Mouse (Mus musculus) heart, postnatal 0 days (tissue): ENCODE results near the gene Nr0b2. TPM values are rescaled to one million over a fixed set of nuclear protein-coding genes. Genes with fewer than 3 reads are reported as not detected.

ENCODE experiments used
- ATAC-seq: fragments of 200-750 bp; cut with Nextera tagmentation; 2 replicates; pipeline ENCODE4 v1.8.0; 2017; ENCODE audit warnings: low read depth, moderate number of reproducible peaks, moderate library complexity; ENCODE audit not compliant: insufficient read depth
- DNase-seq: peaks from one replicate; pipeline ENCODE4 v3.0.0-alpha.2; 2016; ENCODE audit warnings: low spot score
- H3K27ac ChIP-seq: fragments of 300-500 bp; sonication (generic); 2 replicates; pipeline ENCODE4 v1.5.1; 2014; ENCODE audit warnings: low read depth, mild to moderate bottlenecking
- H3K27me3 ChIP-seq: fragments of 300-500 bp; sonication (generic); 2 replicates; pipeline ENCODE4 v1.6.1; 2014; ENCODE audit warnings: low read length, mixed read lengths; ENCODE audit not compliant: control insufficient read depth, insufficient read depth
- H3K36me3 ChIP-seq: fragments of 300-500 bp; sonication (generic); replicated peaks from 2 replicates; pipeline ENCODE4 v1.6.1; 2014; ENCODE audit warnings: low read length, mixed read lengths; ENCODE audit not compliant: control insufficient read depth, insufficient read depth
- H3K4me1 ChIP-seq: fragments of 300-500 bp; sonication (generic); 2 replicates; pipeline ENCODE4 v1.6.1; 2014; ENCODE audit warnings: antibody characterized with exemption; ENCODE audit not compliant: control insufficient read depth, insufficient read depth
- H3K4me2 ChIP-seq: fragments of 300-500 bp; sonication (generic); 2 replicates; pipeline ENCODE4 v1.6.1; 2014; ENCODE audit warnings: low read depth, mild to moderate bottlenecking, low read length, moderate library complexity
- H3K4me3 ChIP-seq: fragments of 300-500 bp; sonication (generic); 2 replicates; pipeline ENCODE4 v1.5.1; 2014; ENCODE audit warnings: low read depth, low read length
- H3K9ac ChIP-seq: fragments of 300-500 bp; sonication (generic); replicated peaks from 2 replicates; pipeline ENCODE4 v1.6.1; 2014; ENCODE audit warnings: low read depth, low read length, mixed read lengths
- H3K9me3 ChIP-seq: fragments of 300-500 bp; sonication (generic); replicated peaks from 2 replicates; pipeline ENCODE4 v1.6.1; 2016; ENCODE audit warnings: low read length; ENCODE audit not compliant: control insufficient read depth
- CTCF ChIP-seq: IDR thresholded peaks from 2 replicates; pipeline ENCODE4 v1.5.1; 2016; ENCODE audit warnings: antibody characterized with exemption, control low read depth, low read depth
- EP300 ChIP-seq: IDR thresholded peaks from 2 replicates; pipeline ENCODE4 v1.6.1; 2016; ENCODE audit warnings: antibody characterized with exemption, low read depth
- WGBS: fragments of 180-500 bp; shearing (Covaris S2); extraction: QIAGEN DNeasy Blood & Tissue Kit; methylation state at CpG from one replicate; pipeline ENCODE4 v1.1.7; 2014; 5-methylcytosine and 5-hydroxymethylcytosine counted together
- microRNA-seq: library from miRNA; unstranded; fragments of <30 nt; microRNA quantifications from one replicate; pipeline ENCODE4, GENCODE M21; 2016
- polyA plus RNA-seq: library from polyadenylated mRNA; unstranded; fragments of >200 nt; fragmentation: Nextera tagmentation; extraction: Ambion mirVana; gene quantifications from 2 replicates; pipeline ENCODE4 v1.2.1, GENCODE M21; 2015
- total RNA-seq: library from RNA; depleted of rRNA; stranded (reverse); fragments of >200 nt; gene quantifications from 2 replicates; pipeline ENCODE4 v1.2.3, GENCODE M21; 2014; ENCODE audit warnings: low replicate concordance; rRNA removed

The Nr0b2 gene
- total and polyA plus RNA-seq, 2 experiments from 2014 or later, result 32.2 to 36.4 TPM

GRCm38 (mm10) chr4:133601721-133602218 is 48.6 kb downstream of the Nr0b2 start, which contains the start of gene Sfn:
Sfn (minus strand) TSS chr4:133602168.
- no peak within 1 kb of the TSS for H3K27ac ChIP-seq
- H3K9me3 ChIP-seq, result no peaks in the 10 kb centered on the region
- ATAC-seq, result no peak
- peaks cover 9% of the 10 kb centered on the region for H3K4me1 ChIP-seq
- 5% methylated on average over 16 of the region's 16 CpGs for WGBS
- no peak within 1 kb of the TSS for H3K9ac ChIP-seq
- peaks cover 21% of the 10 kb centered on the region for H3K27me3 ChIP-seq
- TF ChIP-seq EP300 (no peak), CTCF (peak; percentile 22)
- DNase-seq, result no peak
- peaks cover 10% of the 10 kb centered on the region; the same call in 1 of the 2 replicates for H3K36me3 ChIP-seq
- peak within 1 kb of the TSS; percentile 49 for H3K4me2 ChIP-seq
- peak within 1 kb of the TSS; percentile 23 for H3K4me3 ChIP-seq

DNA sequence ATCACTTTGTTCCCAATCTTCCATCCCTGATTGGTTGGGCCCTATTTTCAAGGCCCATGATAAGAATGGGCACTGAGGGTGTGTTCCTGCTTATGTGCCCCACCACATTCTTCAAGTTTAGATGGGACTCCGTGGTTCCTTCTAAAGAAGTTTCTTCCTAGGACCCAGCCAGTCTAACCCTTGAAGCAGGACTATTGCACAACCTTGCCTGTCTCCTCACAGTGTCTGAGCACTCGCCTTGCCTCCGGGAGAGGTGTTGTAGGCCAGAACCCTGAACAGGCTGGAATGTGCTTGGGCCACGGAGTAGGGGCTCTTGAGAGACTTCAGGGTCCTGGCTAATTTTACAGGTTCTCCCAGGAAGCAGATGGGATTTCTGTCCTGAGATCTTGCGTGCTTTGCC is 49.9 kb downstream of the Nr0b2 start:
- TF ChIP-seq CTCF (no peak), EP300 (no peak)
- Histone ChIP-seq H3K4me2 (no peak overlapping the region), H3K4me1 (peaks cover 9% of the 10 kb centered on the region), H3K9ac (no peak overlapping the region), H3K4me3 (no peak overlapping the region), H3K27ac (no peak overlapping the region), H3K27me3 (peaks cover 21% of the 10 kb centered on the region), H3K36me3 (peaks cover 13% of the 10 kb centered on the region), H3K9me3 (no peaks in the 10 kb centered on the region)
- ATAC-seq (no peak), DNase-seq (no peak)
- 76% methylated on average over 5 of the region's 5 CpGs for WGBS

DNA sequence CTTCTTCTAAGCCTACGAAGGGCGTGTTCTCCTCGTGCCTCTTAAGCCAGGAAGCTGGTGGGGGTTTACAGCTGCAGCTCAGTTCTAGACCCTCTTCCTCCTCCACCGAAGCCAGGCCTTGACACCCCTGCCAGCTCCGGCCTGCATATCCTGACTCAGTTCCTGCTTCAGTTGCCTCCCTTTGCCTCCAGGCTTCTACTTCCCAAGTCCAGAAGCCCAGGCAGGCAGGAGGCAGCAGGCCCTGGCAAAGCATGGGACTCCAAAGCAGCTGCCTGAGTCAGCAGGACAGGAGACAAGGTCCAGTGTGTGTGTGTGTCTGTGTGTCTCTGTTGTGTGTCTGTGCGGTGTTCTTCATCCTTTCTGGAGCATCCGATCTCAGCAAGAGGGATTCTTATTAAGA is 51.0 kb downstream of the Nr0b2 start:
- no peak overlapping the region for H3K4me3 ChIP-seq
- H3K4me2 ChIP-seq, result no peak overlapping the region
- TF ChIP-seq EP300, result no peak
- TF ChIP-seq CTCF, result no peak
- peaks cover 9% of the 10 kb centered on the region for H3K4me1 ChIP-seq
- peaks cover 21% of the 10 kb centered on the region for H3K36me3 ChIP-seq
- 70% methylated on average over 7 of the region's 7 CpGs for WGBS
- H3K27ac ChIP-seq, result no peak overlapping the region
- no peaks in the 10 kb centered on the region for H3K9me3 ChIP-seq
- DNase-seq (no peak), ATAC-seq (no peak)
- H3K27me3 ChIP-seq, result peaks cover 18% of the 10 kb centered on the region
- H3K9ac ChIP-seq, result no peak overlapping the region

DNA sequence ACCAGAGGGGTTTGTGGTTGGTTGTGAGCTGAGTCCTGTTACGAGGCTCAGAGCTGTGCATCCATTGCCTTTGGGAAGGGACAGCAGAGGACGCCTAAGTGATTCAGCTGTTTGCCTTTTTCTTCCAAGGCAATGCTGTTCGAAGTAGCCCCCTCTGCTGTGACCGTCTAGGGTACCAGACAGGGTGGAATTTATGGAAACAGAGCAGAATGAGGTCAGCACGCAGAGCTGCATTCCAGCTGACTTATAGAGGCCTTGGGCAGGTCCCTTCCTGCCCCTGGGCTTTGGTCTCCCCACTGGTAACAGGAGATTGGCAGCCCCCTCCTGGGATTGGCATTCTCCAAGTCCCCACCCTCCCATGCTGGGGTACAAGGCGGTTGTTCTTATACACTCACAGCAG is 51.7 kb downstream of the Nr0b2 start:
- ATAC-seq (no peak), DNase-seq (no peak)
- TF ChIP-seq EP300 (no peak), CTCF (no peak)
- no peak overlapping the region for H3K27ac ChIP-seq
- peaks cover 9% of the 10 kb centered on the region for H3K4me1 ChIP-seq
- no peak overlapping the region for H3K4me2 ChIP-seq
- no peak overlapping the region for H3K9ac ChIP-seq
- H3K9me3 ChIP-seq, result no peaks in the 10 kb centered on the region
- no peak overlapping the region for H3K4me3 ChIP-seq
- 67% methylated on average over 6 of the region's 6 CpGs for WGBS
- H3K36me3 ChIP-seq, result peaks cover 21% of the 10 kb centered on the region
- H3K27me3 ChIP-seq, result peaks cover 17% of the 10 kb centered on the region

- Histone ChIP-seq H3K9ac (no peak overlapping the region), H3K36me3 (peaks cover 21% of the 10 kb centered on the region), H3K9me3 (no peaks in the 10 kb centered on the region), H3K27me3 (peaks cover 12% of the 10 kb centered on the region), H3K27ac (no peak overlapping the region), H3K4me2 (no peak overlapping the region), H3K4me1 (peaks cover 5% of the 10 kb centered on the region; the same call in 1 of the 2 replicates), H3K4me3 (no peak overlapping the region)
- TF ChIP-seq EP300 (no peak), CTCF (no peak)
- ATAC-seq (no peak), DNase-seq (no peak)
- 58% methylated on average over 9 of the region's 9 CpGs for WGBS
Observed at GRCm38 (mm10) chr4:133605330-133605729, 52.2 kb downstream of the Nr0b2 start.

Small RNAs within 50 kb of the gene (microRNA-seq; reads per million reads assigned to microRNA genes)
- gene Gm23158, result not detected

Other genes with a start within 250 kb of the Nr0b2 start
- gene Wdtc1, start 199.9 kb upstream of the Nr0b2 start, total RNA-seq, result 30.2 and 39.9 TPM in 2 replicates
- 9.3 and 9.6 TPM in 2 replicates for gene Wdtc1, start 199.9 kb upstream of the Nr0b2 start, polyA plus RNA-seq
- 15.8 and 30.8 TPM in 2 replicates for gene Slc9a1, start 183.7 kb upstream of the Nr0b2 start, total RNA-seq
- gene Slc9a1, start 183.7 kb upstream of the Nr0b2 start, polyA plus RNA-seq, result 4.0 and 4.4 TPM in 2 replicates
- 33.3 and 48.2 TPM in 2 replicates for gene Tent5b, start 73.2 kb upstream of the Nr0b2 start, total RNA-seq
- 0.78 and 1.4 TPM in 2 replicates for gene Tent5b, start 73.2 kb upstream of the Nr0b2 start, polyA plus RNA-seq
- 4.1 and 9.8 TPM in 2 replicates for gene Trnp1, start 54.8 kb upstream of the Nr0b2 start, total RNA-seq
- 1.8 and 2.7 TPM in 2 replicates for gene Trnp1, start 54.8 kb upstream of the Nr0b2 start, polyA plus RNA-seq
- not detected in 2 replicates for gene Kdf1, start 34.4 kb upstream of the Nr0b2 start, total RNA-seq
- gene Kdf1, start 34.4 kb upstream of the Nr0b2 start, polyA plus RNA-seq, result 0.16 and 0.30 TPM in 2 replicates
- gene Nudc, start 7.4 kb upstream of the Nr0b2 start, total RNA-seq, result 29.2 and 42.1 TPM in 2 replicates
- gene Nudc, start 7.4 kb upstream of the Nr0b2 start, polyA plus RNA-seq, result 146 and 152 TPM in 2 replicates
- 8.2 and 9.4 TPM in 2 replicates for gene Gpatch3, start 21.4 kb downstream of the Nr0b2 start, total RNA-seq
- 3.5 and 3.6 TPM in 2 replicates for gene Gpatch3, start 21.4 kb downstream of the Nr0b2 start, polyA plus RNA-seq
- gene Gpn2, start 31.0 kb downstream of the Nr0b2 start, total RNA-seq, result 8.9 and 17.2 TPM in 2 replicates
- 8.6 and 8.8 TPM in 2 replicates for gene Gpn2, start 31.0 kb downstream of the Nr0b2 start, polyA plus RNA-seq
- 2.6 and 6.8 TPM in 2 replicates for gene Sfn, start 48.8 kb downstream of the Nr0b2 start, total RNA-seq
- gene Sfn, start 48.8 kb downstream of the Nr0b2 start, polyA plus RNA-seq, result 0.18 and 0.37 TPM in 2 replicates
- 11.4 and 21.8 TPM in 2 replicates for gene Zdhhc18, start 96.8 kb downstream of the Nr0b2 start, total RNA-seq
- 1.7 and 2.3 TPM in 2 replicates for gene Zdhhc18, start 96.8 kb downstream of the Nr0b2 start, polyA plus RNA-seq
- gene Pigv, start 119.3 kb downstream of the Nr0b2 start, total RNA-seq, result 8.7 and 13.7 TPM in 2 replicates
- gene Pigv, start 119.3 kb downstream of the Nr0b2 start, polyA plus RNA-seq, result 12.9 and 13.5 TPM in 2 replicates
- gene Arid1a, start 203.4 kb downstream of the Nr0b2 start, total RNA-seq, result 27.9 and 33.3 TPM in 2 replicates
- gene Arid1a, start 203.4 kb downstream of the Nr0b2 start, polyA plus RNA-seq, result 9.7 and 10.1 TPM in 2 replicates